Mouse (Mus musculus): ENCODE data around the gene Inca1. TPM values are rescaled to one million over a fixed set of nuclear protein-coding genes. Genes with fewer than 3 reads are reported as not detected.

Gene Inca1
- 2.2 and 2.5 TPM in 2 replicates for polyA plus RNA-seq (2015; fragmentation: Nextera tagmentation; extraction: Ambion mirVana)

DNA sequence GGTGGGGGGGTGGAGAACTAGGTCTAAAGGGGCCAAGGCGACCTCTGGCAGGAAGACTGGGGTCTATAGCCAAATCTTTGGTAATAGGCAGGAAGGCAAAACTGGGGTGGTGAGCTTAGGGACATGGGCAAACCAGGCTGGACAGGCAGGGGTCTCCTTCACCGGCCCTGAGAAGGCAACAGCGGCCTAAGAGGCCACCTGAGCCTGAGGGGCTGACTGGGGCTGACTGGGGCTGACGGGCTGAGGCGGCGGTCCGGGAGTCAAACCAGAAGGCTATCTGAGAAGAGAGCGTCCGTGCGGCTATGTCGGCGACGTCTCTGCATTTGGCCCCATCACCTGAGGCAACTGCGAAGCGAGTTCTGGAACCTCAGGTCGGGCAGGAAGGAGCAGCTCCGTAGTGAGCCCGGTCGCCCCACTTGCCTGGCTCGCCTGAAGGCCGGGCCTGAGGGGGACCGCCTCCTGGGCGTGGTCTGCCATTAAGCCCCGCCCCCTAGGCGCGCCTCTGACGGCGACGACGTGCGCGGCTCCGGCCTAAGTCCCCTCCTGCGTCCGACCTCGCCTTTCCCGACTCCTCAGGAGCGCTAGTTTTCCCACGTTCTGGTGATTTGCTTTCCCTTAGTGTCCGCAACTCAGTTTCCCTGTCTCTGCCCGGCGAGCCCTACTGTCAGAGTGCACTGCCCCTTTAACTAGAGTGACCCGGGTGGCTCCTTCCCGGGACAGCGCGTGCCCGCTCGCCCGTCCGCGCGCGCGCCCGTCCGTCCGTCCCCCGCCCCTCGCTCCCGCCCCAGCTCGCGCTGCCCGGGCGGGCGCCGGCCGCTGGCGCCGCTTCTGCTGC lies at the start of gene Inca1, which contains the start of gene Kif1c:
Inca1 (minus strand) TSS at position 434 of the 835 bp plus-strand sequence.
Kif1c (plus strand) TSS at position 827 of the 835 bp plus-strand sequence.

GRCm38 (mm10) chr11:70687601-70688199 lies 12.3 kb downstream of the Inca1 start, which contains the start of gene Camta2:
Camta2 (minus strand) TSS chr11:70688105.

DNA sequence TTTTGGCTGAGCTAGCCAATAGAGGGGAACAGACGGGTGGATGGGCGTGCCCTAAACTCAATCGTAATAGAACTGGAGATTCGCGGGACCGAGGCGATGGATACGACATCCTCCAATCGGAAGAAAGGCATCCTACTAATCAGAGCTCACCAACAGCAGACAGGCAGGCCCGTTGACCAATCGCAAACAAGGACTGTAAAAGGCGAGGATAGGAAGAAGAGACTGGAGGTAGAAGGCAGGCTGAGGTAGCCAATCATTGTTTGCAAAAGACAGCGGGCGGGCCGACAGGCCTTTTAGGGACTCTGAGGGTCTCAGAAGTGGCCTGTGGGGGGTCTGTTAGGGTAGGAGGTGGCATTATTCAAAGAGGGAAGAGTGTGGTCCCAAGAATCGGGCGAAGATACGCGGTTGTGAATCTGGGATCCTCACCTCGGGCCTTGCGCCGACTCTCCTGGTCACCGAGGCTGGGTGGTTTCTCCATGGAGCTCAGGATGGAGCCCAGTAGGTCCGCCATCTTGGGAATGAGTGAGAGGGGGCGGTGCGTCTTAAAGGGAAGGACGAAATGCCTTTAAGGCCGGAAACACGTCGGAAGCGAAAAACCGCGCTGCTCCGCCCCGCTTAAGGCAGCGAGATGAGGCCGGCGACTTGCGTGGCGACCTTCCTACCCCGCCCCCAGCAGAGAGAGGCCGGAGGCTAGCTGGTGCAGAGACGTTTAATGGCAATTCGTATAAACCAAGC lies 31.0 kb downstream of the Inca1 start, which contains the start of gene Spag7:
Spag7 (minus strand) TSS at position 646 of the 735 bp plus-strand sequence.

GRCm38 (mm10) chr11:70656964-70657363 lies 43.0 kb downstream of the Inca1 start, which contains the start of gene Eno3:
Eno3 (plus strand) TSS chr11:70657202.

DNA sequence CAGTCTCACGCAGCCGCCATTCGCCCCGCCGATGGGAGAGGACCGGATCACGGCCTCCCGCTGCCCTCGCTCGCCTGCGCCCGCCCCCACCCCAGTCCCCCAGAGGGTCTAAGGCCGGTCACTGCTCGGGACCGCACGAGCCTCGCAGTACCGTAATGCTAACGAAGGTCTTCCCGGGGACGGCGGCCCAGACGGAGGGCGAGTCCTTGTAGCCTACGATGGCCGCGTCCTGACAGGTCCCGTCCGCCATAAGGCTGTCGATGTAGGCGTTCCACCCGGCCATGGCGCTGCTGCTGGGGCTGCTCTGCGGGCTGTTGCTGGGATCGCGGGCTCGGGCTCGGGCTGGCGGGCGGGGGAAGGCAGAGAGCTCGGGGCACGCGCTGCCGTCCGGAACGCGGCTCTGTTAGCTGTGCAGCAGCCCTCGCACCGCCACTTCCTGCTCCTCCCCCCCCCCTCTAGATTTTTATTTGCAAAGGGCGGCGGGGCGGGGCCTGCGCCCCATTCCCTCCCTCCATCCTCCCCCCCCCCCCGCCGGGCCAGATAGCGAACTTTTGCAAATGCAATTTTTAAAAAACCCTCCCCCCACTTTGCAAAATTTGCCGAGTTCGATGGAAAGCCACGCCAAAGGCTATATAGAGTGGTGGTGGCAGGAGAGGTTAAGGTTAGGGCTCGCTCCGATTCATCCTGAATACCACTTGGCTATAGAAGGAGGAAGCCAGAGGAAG lies 45.6 kb downstream of the Inca1 start, which contains the start of gene Pfn1:
Pfn1 (minus strand) TSS at position 447 of the 725 bp plus-strand sequence.

GRCm38 (mm10) chr11:70646691-70647650 lies 53.0 kb downstream of the Inca1 start, which contains the start of the genes Rnf167 and Slc25a11:
Rnf167 (plus strand) TSS chr11:70647235.
Slc25a11 (minus strand) TSS chr11:70647479.

DNA sequence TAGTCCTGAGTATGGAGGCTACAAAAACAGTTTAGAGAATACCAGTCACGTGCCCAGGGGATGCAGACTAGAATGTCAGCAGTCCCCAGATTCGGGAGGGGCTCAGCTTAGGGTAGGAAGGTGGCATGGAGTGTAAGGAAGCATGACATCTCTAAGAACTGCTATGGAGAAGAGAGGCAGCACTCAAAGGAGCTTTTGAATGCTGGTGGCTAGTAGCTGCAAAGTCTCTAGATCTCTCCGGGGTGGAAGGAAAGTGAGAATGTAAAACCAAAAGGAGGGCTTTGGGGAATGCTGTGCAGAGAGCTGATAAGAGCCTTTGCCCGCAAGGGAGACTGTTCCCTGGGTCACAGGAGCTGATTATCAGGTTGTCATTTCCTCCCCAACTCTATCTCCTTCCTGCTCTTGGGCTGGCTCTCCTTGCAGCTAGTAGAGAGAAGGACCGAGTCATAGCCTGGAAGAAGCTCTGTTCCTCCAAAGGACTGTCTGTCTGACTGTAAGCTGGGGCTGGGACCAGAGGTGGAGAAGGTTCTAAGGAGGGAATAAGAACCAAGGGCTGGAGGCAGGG lies 61.2 kb downstream of the Inca1 start, which contains the start of gene Gp1ba:
Gp1ba (plus strand) TSS at position 409 of the 565 bp plus-strand sequence.

Small RNAs within 50 kb of the gene (microRNA-seq; reads per million reads assigned to microRNA genes)
- gene Mir6925: not detected

Other genes with a start within 250 kb of the Inca1 start
- 35.2 and 36.0 TPM in 2 replicates for gene Med11, start 248.2 kb downstream of the Inca1 start, polyA plus RNA-seq (2015; fragmentation: Nextera tagmentation; extraction: Ambion mirVana)
- 0.80 and 1.5 TPM in 2 replicates for gene Zmynd15, start 240.7 kb downstream of the Inca1 start, polyA plus RNA-seq (2015; fragmentation: Nextera tagmentation; extraction: Ambion mirVana)
- 9.8 and 10.5 TPM in 2 replicates for gene Cxcl16, start 240.2 kb downstream of the Inca1 start, polyA plus RNA-seq (2015; fragmentation: Nextera tagmentation; extraction: Ambion mirVana)
- 6.2 and 6.9 TPM in 2 replicates for gene Tm4sf5, start 194.9 kb downstream of the Inca1 start, polyA plus RNA-seq (2015; fragmentation: Nextera tagmentation; extraction: Ambion mirVana)
- gene Vmo1, start 185.5 kb downstream of the Inca1 start, polyA plus RNA-seq (2015; fragmentation: Nextera tagmentation; extraction: Ambion mirVana): 0.48 TPM in 1 of 2 replicates, not detected in the other
- gene Gltpd2, start 181.0 kb downstream of the Inca1 start, polyA plus RNA-seq (2015; fragmentation: Nextera tagmentation; extraction: Ambion mirVana): 0.28 and 0.34 TPM in 2 replicates
- 779 and 839 TPM in 2 replicates for gene Psmb6, start 174.8 kb downstream of the Inca1 start, polyA plus RNA-seq (2015; fragmentation: Nextera tagmentation; extraction: Ambion mirVana)
- gene Gm40193, start 167.2 kb downstream of the Inca1 start, polyA plus RNA-seq (2015; fragmentation: Nextera tagmentation; extraction: Ambion mirVana): not detected in 2 replicates
- 20.0 and 21.7 TPM in 2 replicates for gene Pld2, start 160.1 kb downstream of the Inca1 start, polyA plus RNA-seq (2015; fragmentation: Nextera tagmentation; extraction: Ambion mirVana)
- gene Mink1, start 137.3 kb downstream of the Inca1 start, polyA plus RNA-seq (2015; fragmentation: Nextera tagmentation; extraction: Ambion mirVana): 15.4 and 18.3 TPM in 2 replicates
- not detected in 2 replicates for gene 4930544D05Rik, start 84.3 kb downstream of the Inca1 start, polyA plus RNA-seq (2015; fragmentation: Nextera tagmentation; extraction: Ambion mirVana)
- 0.72 and 0.92 TPM in 2 replicates for gene Chrne, start 80.9 kb downstream of the Inca1 start, polyA plus RNA-seq (2015; fragmentation: Nextera tagmentation; extraction: Ambion mirVana)
- 0.22 and 0.27 TPM in 2 replicates for gene Gp1ba, start 61.0 kb downstream of the Inca1 start, polyA plus RNA-seq (2015; fragmentation: Nextera tagmentation; extraction: Ambion mirVana)
- 86.8 and 91.5 TPM in 2 replicates for gene Rnf167, start 52.9 kb downstream of the Inca1 start, polyA plus RNA-seq (2015; fragmentation: Nextera tagmentation; extraction: Ambion mirVana)
- 162 TPM in 2 replicates for gene Slc25a11, start 52.7 kb downstream of the Inca1 start, polyA plus RNA-seq (2015; fragmentation: Nextera tagmentation; extraction: Ambion mirVana)
- 622 and 671 TPM in 2 replicates for gene Pfn1, start 45.5 kb downstream of the Inca1 start, polyA plus RNA-seq (2015; fragmentation: Nextera tagmentation; extraction: Ambion mirVana)
- 9.6 and 10.6 TPM in 2 replicates for gene Eno3, start 43.0 kb downstream of the Inca1 start, polyA plus RNA-seq (2015; fragmentation: Nextera tagmentation; extraction: Ambion mirVana)
- 134 and 151 TPM in 2 replicates for gene Spag7, start 30.7 kb downstream of the Inca1 start, polyA plus RNA-seq (2015; fragmentation: Nextera tagmentation; extraction: Ambion mirVana)
- gene Camta2, start 12.1 kb downstream of the Inca1 start, polyA plus RNA-seq (2015; fragmentation: Nextera tagmentation; extraction: Ambion mirVana): 32.5 and 35.4 TPM in 2 replicates
- gene Kif1c, start 393 bp upstream of the Inca1 start, polyA plus RNA-seq (2015; fragmentation: Nextera tagmentation; extraction: Ambion mirVana): 2.2 and 2.5 TPM in 2 replicates
- gene Zfp3, start 64.1 kb upstream of the Inca1 start, polyA plus RNA-seq (2015; fragmentation: Nextera tagmentation; extraction: Ambion mirVana): 13.2 and 15.0 TPM in 2 replicates
- gene Scimp, start 112.4 kb upstream of the Inca1 start, polyA plus RNA-seq (2015; fragmentation: Nextera tagmentation; extraction: Ambion mirVana): 0.28 and 0.36 TPM in 2 replicates
- gene Rabep1, start 144.6 kb upstream of the Inca1 start, polyA plus RNA-seq (2015; fragmentation: Nextera tagmentation; extraction: Ambion mirVana): 98.5 and 103 TPM in 2 replicates

Data from neural tube, postnatal 0 days (tissue).